Mouse (Mus musculus) midbrain, embryonic 11.5 days (tissue): Measurements from ENCODE around the gene Sfr1. TPM values are rescaled to one million over a fixed set of nuclear protein-coding genes. Genes with fewer than 3 reads are reported as not detected.

ENCODE experiments used
- ATAC-seq: fragments of 200-750 bp; cut with Nextera tagmentation; 2 replicates; pipeline ENCODE4 v1.8.0; 2017; ENCODE audit warnings: moderate TSS enrichment, moderate library complexity; ENCODE audit not compliant: low FRiP score
- DNase-seq: peaks from one replicate; pipeline ENCODE4 v3.0.0; 2015; ENCODE audit warnings: low spot score; ENCODE audit errors: missing footprints
- H3K27ac ChIP-seq: fragments of 300-500 bp; sonication (generic); 2 replicates; pipeline ENCODE4 v1.5.1; 2014; ENCODE audit warnings: low read depth, low read length
- H3K27me3 ChIP-seq: fragments of 300-500 bp; sonication (generic); 2 replicates; pipeline ENCODE4 v1.6.1; 2014; ENCODE audit warnings: mild to moderate bottlenecking, low read length, moderate library complexity, mixed read lengths; ENCODE audit not compliant: control insufficient read depth, insufficient read depth
- H3K36me3 ChIP-seq: fragments of 300-500 bp; sonication (generic); 2 replicates; pipeline ENCODE4 v1.6.1; 2014; ENCODE audit warnings: mild to moderate bottlenecking, low read length, moderate library complexity, mixed read lengths; ENCODE audit not compliant: control insufficient read depth, insufficient read depth
- H3K4me1 ChIP-seq: fragments of 300-500 bp; sonication (generic); 2 replicates; pipeline ENCODE4 v1.6.1; 2014; ENCODE audit warnings: low read length; ENCODE audit not compliant: control insufficient read depth, insufficient read depth
- H3K4me2 ChIP-seq: fragments of 300-500 bp; sonication (generic); 2 replicates; pipeline ENCODE4 v1.6.1; 2014; ENCODE audit warnings: mild to moderate bottlenecking, moderate library complexity
- H3K4me3 ChIP-seq: fragments of 300-500 bp; sonication (generic); 2 replicates; pipeline ENCODE4 v1.5.1; 2014; ENCODE audit warnings: low read depth, low read length
- H3K9ac ChIP-seq: fragments of 300-500 bp; sonication (generic); 2 replicates; pipeline ENCODE4 v1.6.1; 2014; ENCODE audit warnings: low read length
- H3K9me3 ChIP-seq: fragments of 300-500 bp; sonication (generic); 2 replicates; pipeline ENCODE4 v1.6.1; 2016; ENCODE audit warnings: low read length; ENCODE audit not compliant: control insufficient read depth
- WGBS: fragments of 180-500 bp; shearing (Covaris S2); extraction: QIAGEN DNeasy Blood & Tissue Kit; methylation state at CpG from one replicate; pipeline ENCODE4 v1.1.7; 2014; 5-methylcytosine and 5-hydroxymethylcytosine counted together
- polyA plus RNA-seq: library from polyadenylated mRNA; unstranded; fragments of >200 nt; fragmentation: Nextera tagmentation; extraction: Ambion mirVana; gene quantifications from 2 replicates; pipeline ENCODE4 v1.2.1, GENCODE M21; 2014

Gene Sfr1
- polyA plus RNA-seq, 1 experiment from 2014 or later, result 330 TPM

DNA sequence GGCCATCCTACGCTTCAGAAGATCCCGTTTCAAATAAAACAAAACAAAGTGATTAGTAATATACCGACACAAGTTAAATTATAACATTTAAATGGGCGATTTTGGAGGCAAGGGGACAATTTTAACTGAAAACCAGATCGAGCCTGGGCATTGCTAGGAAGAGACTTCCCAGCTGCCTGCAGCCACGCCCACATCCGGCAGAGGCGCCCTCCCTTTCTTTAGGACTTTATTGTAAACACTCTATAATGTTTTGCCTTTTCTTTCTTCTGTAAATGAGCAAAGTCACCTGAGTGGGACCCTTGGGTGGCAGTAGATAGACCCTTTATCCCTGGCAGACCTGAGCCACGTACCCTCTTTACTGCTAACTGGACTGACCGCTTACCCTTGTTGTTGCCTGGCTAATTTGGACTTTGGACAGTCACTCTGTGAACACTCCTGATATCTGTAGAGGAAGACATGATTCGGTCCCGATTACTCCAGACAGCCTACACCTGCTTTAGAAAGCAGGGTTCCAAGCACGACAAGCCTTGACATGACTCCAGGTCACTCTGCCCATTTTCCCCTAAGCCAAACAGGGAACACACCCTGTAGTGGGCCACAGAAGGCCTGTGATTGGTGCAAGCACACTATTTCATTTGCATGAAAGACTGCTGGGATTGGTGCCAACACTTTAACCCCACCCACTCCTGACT is 26.3 kb upstream of the Sfr1 start:
- DNase-seq, result no peak
- Histone ChIP-seq H3K4me1 (no peaks in the 10 kb centered on the region), H3K36me3 (no peaks in the 10 kb centered on the region), H3K27me3 (no peaks in the 10 kb centered on the region), H3K27ac (no peak overlapping the region), H3K4me3 (no peak overlapping the region), H3K9ac (no peak overlapping the region), H3K4me2 (no peak overlapping the region), H3K9me3 (no peaks in the 10 kb centered on the region)
- whole genome bisulfite sequencing, result 79% methylated on average over 13 of the region's 13 CpGs
- ATAC-seq, result no peak

DNA sequence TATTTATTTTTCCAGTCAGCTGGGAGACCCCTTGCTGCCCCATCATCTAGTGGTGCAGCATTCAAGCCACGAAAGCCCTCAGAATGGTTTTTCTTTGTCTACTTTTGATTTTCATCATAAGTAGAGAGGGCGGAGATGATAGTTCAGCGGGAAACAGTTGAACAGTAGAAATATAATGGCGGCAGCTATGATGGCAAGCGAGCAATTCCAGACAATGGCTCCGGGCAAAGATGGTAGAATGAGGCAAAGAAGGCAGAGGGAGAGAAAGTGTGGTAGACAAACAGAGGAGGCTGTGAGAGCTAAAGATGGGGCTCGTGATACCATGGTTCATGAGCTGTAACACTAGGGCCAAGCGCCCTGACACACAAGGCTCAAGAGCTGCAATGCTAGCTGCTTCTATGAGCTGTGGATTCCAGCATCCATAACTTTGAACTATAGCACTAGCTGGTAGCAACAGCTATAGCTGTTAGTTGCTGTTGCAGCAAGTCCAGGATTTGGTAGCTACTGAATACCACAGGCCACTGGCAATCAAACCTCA is 25.6 kb upstream of the Sfr1 start:
- Histone ChIP-seq H3K4me1 (no peaks in the 10 kb centered on the region), H3K9me3 (no peaks in the 10 kb centered on the region), H3K9ac (no peak overlapping the region), H3K27ac (no peak overlapping the region), H3K27me3 (no peaks in the 10 kb centered on the region), H3K4me3 (no peak overlapping the region), H3K4me2 (no peak overlapping the region), H3K36me3 (no peaks in the 10 kb centered on the region)
- ATAC-seq (no peak), DNase-seq (no peak)
- 94% methylated on average over 8 of the region's 8 CpGs for WGBS

DNA sequence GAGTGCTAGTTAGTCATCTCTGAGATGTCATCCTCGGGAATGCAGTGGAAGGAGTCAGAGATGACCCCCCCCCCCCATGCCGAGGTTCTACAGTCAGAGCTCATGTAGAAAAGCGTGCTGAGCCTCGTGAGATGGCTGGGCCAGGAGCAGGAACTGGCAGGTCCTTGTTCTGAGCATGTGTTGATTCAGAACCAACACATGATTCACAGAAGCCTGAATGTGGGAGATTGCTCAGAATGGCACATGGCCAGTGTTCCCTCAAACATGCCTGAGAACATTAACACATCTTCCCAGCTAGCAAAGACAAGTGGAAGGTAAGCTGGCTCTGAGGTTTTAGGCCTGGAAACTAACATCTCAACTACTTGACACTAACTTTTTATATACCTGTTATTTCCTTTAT is 21.1 kb upstream of the Sfr1 start:
- Histone ChIP-seq H3K27me3 (no peaks in the 10 kb centered on the region), H3K4me1 (no peaks in the 10 kb centered on the region), H3K4me3 (no peak overlapping the region), H3K9ac (no peak overlapping the region), H3K9me3 (no peaks in the 10 kb centered on the region), H3K4me2 (no peak overlapping the region), H3K36me3 (no peaks in the 10 kb centered on the region), H3K27ac (no peak overlapping the region)
- no peak for ATAC-seq
- no peak for DNase-seq
- 80% methylated on average over 4 of the region's 4 CpGs for WGBS

DNA sequence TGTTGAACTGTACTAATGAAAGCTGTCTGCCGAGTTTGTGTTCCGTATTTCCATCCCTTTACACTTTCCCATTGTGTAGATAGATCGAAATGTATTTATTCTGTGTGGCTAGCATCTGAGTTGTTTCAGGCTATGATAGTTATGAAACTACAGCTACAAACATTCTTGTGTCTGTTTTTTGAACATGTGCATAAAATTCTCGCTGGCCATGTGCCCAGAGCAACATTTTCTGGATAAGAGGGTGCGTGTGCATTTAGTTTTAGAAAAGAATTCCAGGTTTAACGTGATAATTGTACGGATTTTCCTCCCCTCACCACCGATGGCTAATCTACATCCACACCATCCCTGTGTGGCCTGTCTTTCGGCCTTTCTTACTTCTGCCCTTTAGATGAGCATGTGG is 18.0 kb upstream of the Sfr1 start:
- H3K36me3 ChIP-seq, result no peaks in the 10 kb centered on the region
- no peak overlapping the region for H3K9ac ChIP-seq
- no peak overlapping the region for H3K4me3 ChIP-seq
- no peaks in the 10 kb centered on the region for H3K4me1 ChIP-seq
- no peak overlapping the region for H3K4me2 ChIP-seq
- H3K27me3 ChIP-seq, result no peaks in the 10 kb centered on the region
- DNase-seq, result no peak
- no peak overlapping the region for H3K27ac ChIP-seq
- ATAC-seq, result no peak
- 86% methylated on average over 9 of the region's 9 CpGs for WGBS
- no peaks in the 10 kb centered on the region for H3K9me3 ChIP-seq

DNA sequence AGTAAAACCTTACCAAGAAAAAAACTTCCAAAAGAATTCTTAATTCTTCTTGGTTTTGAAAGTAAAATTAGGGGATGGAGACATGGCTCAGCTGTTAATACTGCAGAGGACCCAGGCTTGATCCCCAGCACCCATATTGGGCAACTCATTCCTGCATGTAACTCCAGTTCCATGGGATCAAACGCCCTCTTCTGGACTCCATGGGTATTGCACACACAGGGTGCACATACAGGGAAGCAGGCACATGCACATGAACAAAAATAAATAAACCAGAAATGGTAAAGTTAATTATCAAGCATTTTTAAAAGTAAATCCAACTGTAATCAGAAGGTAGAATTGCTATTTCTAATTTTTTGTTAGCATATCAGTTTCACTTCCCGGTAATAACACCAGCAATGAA is 15.3 kb upstream of the Sfr1 start:
- no peak for DNase-seq
- H3K9me3 ChIP-seq, result no peaks in the 10 kb centered on the region
- WGBS, result 64% methylated on average over 2 of the region's 2 CpGs
- no peaks in the 10 kb centered on the region for H3K27me3 ChIP-seq
- no peak overlapping the region for H3K9ac ChIP-seq
- no peak overlapping the region for H3K4me2 ChIP-seq
- no peak overlapping the region for H3K4me3 ChIP-seq
- H3K4me1 ChIP-seq, result no peaks in the 10 kb centered on the region
- H3K27ac ChIP-seq, result no peak overlapping the region
- H3K36me3 ChIP-seq, result no peaks in the 10 kb centered on the region
- ATAC-seq, result no peak

DNA sequence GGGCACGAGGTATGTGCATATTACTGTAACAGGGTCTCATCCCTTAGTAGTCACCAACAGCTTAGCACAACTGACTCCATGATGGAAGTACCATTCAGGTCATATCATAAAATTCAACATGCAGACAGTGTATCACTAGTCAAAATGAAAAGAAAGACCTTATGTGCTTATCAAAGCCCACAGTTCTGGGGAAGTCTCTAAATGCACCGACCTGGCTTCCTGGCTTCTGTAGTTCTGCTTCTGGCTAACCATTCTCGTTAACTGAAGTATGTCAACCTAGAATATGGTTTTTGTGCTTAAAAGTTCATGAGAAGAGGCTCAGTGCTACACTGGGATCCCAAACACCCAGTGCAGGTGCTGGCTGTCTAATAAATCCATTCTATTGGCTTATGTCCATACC is 12.3 kb upstream of the Sfr1 start:
- H3K9me3 ChIP-seq, result no peaks in the 10 kb centered on the region
- DNase-seq (no peak), ATAC-seq (no peak)
- H3K36me3 ChIP-seq, result no peaks in the 10 kb centered on the region
- no peak overlapping the region for H3K9ac ChIP-seq
- no peak overlapping the region for H3K27ac ChIP-seq
- no peaks in the 10 kb centered on the region for H3K27me3 ChIP-seq
- H3K4me2 ChIP-seq, result no peak overlapping the region
- WGBS, result 85% methylated on average over 3 of the region's 3 CpGs
- H3K4me1 ChIP-seq, result no peaks in the 10 kb centered on the region
- no peak overlapping the region for H3K4me3 ChIP-seq

DNA sequence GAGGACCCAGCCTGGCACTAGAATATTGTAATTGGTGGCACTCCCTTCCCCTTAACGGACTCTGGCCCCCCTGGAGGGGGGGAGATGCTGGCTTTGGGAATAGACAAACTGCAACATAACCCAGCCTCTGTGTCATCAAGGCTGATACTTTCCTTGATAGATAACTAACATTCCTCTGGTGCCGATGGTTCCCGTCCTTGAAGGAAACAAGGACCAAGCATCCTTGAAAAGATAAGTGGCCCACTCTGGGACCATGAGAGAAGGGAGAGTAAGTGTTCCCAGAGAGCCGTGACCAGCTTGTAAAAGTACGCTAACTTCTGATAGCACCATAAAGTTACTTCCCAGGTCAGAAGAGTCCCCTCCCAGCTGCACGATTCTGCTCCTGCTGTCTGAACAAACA is 9.0 kb upstream of the Sfr1 start:
- no peak overlapping the region for H3K9ac ChIP-seq
- H3K36me3 ChIP-seq, result no peaks in the 10 kb centered on the region
- H3K4me3 ChIP-seq, result no peak overlapping the region
- no peak for ATAC-seq
- no peaks in the 10 kb centered on the region for H3K27me3 ChIP-seq
- H3K4me2 ChIP-seq, result no peak overlapping the region
- H3K4me1 ChIP-seq, result no peaks in the 10 kb centered on the region
- DNase-seq, result no peak
- H3K9me3 ChIP-seq, result no peaks in the 10 kb centered on the region
- no peak overlapping the region for H3K27ac ChIP-seq
- 82% methylated on average over 6 of the region's 6 CpGs for WGBS

DNA sequence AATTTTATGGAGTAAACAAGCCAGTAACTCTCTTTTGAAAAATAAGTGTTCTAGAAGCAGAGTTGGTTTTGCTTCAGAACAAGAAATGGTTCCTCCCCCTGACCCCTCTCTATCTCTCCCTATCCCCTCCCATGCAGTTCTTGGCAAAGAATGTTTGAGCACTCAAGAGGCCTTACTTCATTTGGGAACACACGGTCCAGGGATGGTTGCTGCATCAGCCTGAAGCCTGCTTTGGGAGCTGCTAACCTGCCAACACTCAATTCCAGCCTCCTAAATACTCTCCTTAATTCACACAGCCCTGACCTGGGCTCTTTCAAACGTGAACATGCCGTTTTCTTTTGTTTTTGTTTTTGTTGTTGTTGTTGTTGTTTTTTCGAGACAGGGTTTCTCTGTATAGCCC is 6.6 kb upstream of the Sfr1 start:
- no peak overlapping the region for H3K4me2 ChIP-seq
- no peaks in the 10 kb centered on the region for H3K9me3 ChIP-seq
- no peak for DNase-seq
- no peak overlapping the region for H3K4me3 ChIP-seq
- no peaks in the 10 kb centered on the region for H3K27me3 ChIP-seq
- H3K9ac ChIP-seq, result no peak overlapping the region
- H3K27ac ChIP-seq, result no peak overlapping the region
- ATAC-seq, result no peak
- no peaks in the 10 kb centered on the region for H3K4me1 ChIP-seq
- WGBS, result 83% methylated on average over 4 of the region's 4 CpGs
- no peaks in the 10 kb centered on the region for H3K36me3 ChIP-seq

DNA sequence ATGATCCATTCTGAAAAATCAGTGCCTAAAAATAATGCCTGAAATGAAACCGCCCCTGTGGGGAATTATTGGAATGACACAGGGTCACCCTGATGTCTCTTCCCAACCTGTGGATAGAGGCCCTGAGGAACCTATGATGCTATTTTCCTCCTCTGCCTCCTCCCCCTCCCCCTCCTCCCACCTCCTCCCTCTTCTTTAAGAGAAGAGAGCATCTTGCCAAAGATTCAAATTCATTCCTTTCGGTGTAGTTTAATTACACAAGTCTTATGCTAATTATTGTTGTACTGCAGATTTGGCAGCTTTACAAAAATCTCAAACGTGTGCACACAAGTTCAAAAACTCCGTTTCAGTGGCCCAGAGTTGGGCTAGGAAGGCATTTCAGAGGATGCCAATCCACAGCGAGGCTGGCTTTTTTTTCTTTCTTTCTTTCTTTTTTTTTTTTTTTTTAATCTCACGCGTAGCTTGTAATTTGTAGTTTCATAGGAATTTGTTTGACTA is 5.8 kb upstream of the Sfr1 start:
- H3K27ac ChIP-seq, result no peak overlapping the region
- ATAC-seq (no peak), DNase-seq (no peak)
- H3K9me3 ChIP-seq, result no peaks in the 10 kb centered on the region
- no peak overlapping the region for H3K4me3 ChIP-seq
- no peaks in the 10 kb centered on the region for H3K27me3 ChIP-seq
- H3K9ac ChIP-seq, result no peak overlapping the region
- no peak overlapping the region for H3K4me2 ChIP-seq
- no peaks in the 10 kb centered on the region for H3K36me3 ChIP-seq
- H3K4me1 ChIP-seq, result peaks cover 2% of the 10 kb centered on the region; the same call in 1 of the 2 replicates
- 84% methylated on average over 7 of the region's 7 CpGs for WGBS
